Mouse (Mus musculus) MEL (cell line): ENCODE results near the gene Plek. TPM values are rescaled to one million over a fixed set of nuclear protein-coding genes. Genes with fewer than 3 reads are reported as not detected.

Experiments used
- DNase-seq: peaks from one replicate; pipeline ENCODE4 v3.0.0; 2011; ENCODE audit warnings: low read depth, low spot score
- H3K27ac ChIP-seq: 2 replicates; pipeline ENCODE4 v1.5.1; 2012; ENCODE audit warnings: low read depth, mild to moderate bottlenecking, control low read depth, low read length, moderate library complexity; ENCODE audit not compliant: control insufficient read depth
- H3K27me3 ChIP-seq, 2 experiments: fragments of 150-350 bp in 1 of 2; sonication (generic) in 1 of 2; 2 replicates each; pipeline ENCODE4 v1.6.1; 2012; ENCODE audit warnings: low read length in 2 of 2, mild to moderate bottlenecking in 2 of 2, improper control_type of control experiment in 1 of 2, moderate library complexity in 1 of 2; ENCODE audit not compliant: insufficient read depth in 2 of 2, control insufficient read depth in 1 of 2
- H3K36me3 ChIP-seq, 2 experiments: 2 replicates each; pipeline ENCODE4 v1.6.1; 2012 to 2014; ENCODE audit warnings: low read length in 2 of 2, improper control_type of control experiment in 1 of 2, inconsistent platforms in 1 of 2, mild to moderate bottlenecking in 1 of 2; ENCODE audit not compliant: insufficient read depth in 2 of 2, control insufficient read depth in 1 of 2
- H3K4me1 ChIP-seq, 2 experiments: fragments of 150-350 bp in 1 of 2; sonication (generic) in 1 of 2; 2 replicates each; pipeline ENCODE4 v1.6.1; 2012; ENCODE audit warnings: low read length in 2 of 2, improper control_type of control experiment in 1 of 2, mild to moderate bottlenecking in 1 of 2; ENCODE audit not compliant: insufficient read depth in 2 of 2, control insufficient read depth in 1 of 2
- H3K4me3 ChIP-seq, 2 experiments: fragments of 150-350 bp in 1 of 2; sonication (generic) in 1 of 2; 2 replicates each; pipeline ENCODE4 v1.5.1; 2012; ENCODE audit warnings: low read depth in 2 of 2, low read length in 2 of 2, mild to moderate bottlenecking in 2 of 2, moderate library complexity in 2 of 2, control low read depth in 1 of 2, improper control_type of control experiment in 1 of 2; ENCODE audit not compliant: control insufficient read depth in 1 of 2, insufficient read depth in 1 of 2
- H3K79me2 ChIP-seq: 2 replicates; pipeline ENCODE4 v1.6.1; 2012; ENCODE audit warnings: mild to moderate bottlenecking, low read length, moderate library complexity; ENCODE audit not compliant: control insufficient read depth, poor library complexity, insufficient read depth
- H3K9ac ChIP-seq: 2 replicates; pipeline ENCODE4 v1.6.1; 2012; ENCODE audit warnings: low read depth, mild to moderate bottlenecking, control low read depth, low read length, moderate library complexity; ENCODE audit not compliant: control insufficient read depth, poor library complexity, severe bottlenecking
- H3K9me3 ChIP-seq: fragments of 150-350 bp; sonication (generic); replicated peaks from 2 replicates; pipeline ENCODE4 v1.6.1; 2012; ENCODE audit warnings: mild to moderate bottlenecking, low read length, improper control_type of control experiment, moderate library complexity; ENCODE audit not compliant: insufficient read depth
- CHD1 ChIP-seq: IDR thresholded peaks from 2 replicates; pipeline ENCODE4 v1.6.1; 2012; ENCODE audit warnings: low read depth, mild to moderate bottlenecking, inconsistent platforms, low read length, improper control_type of control experiment
- CHD2 ChIP-seq: IDR thresholded peaks from 2 replicates; pipeline ENCODE4 v1.6.1; 2011; ENCODE audit warnings: low read length, improper control_type of control experiment
- ETS1 ChIP-seq: IDR thresholded peaks from 2 replicates; pipeline ENCODE4 v1.6.1; 2012; ENCODE audit warnings: low read depth, mild to moderate bottlenecking, inconsistent platforms, low read length, improper control_type of control experiment, moderate library complexity
- KAT2A ChIP-seq: conservative IDR thresholded peaks from 2 replicates; pipeline ENCODE4 v1.6.1; 2012; ENCODE audit warnings: low read depth, low read length, improper control_type of control experiment, inconsistent platforms
- MAX ChIP-seq: IDR thresholded peaks from 2 replicates; pipeline ENCODE4 v1.6.1; 2011; ENCODE audit warnings: low read length, improper control_type of control experiment
- MAZ ChIP-seq: IDR thresholded peaks from 2 replicates; pipeline ENCODE4 v1.6.1; 2012; ENCODE audit warnings: low read depth, mild to moderate bottlenecking, inconsistent platforms, low read length, improper control_type of control experiment
- MEF2A ChIP-seq: IDR thresholded peaks from 2 replicates; pipeline ENCODE4 v1.6.1; 2014; ENCODE audit warnings: low read depth, mild to moderate bottlenecking, inconsistent platforms, low read length, improper control_type of control experiment; ENCODE audit not compliant: poor library complexity, insufficient replicate concordance, severe bottlenecking; ENCODE audit errors: extremely low read depth
- MYC ChIP-seq: IDR thresholded peaks from 2 replicates; pipeline ENCODE4 v1.6.1; 2011; ENCODE audit warnings: low read depth, mild to moderate bottlenecking, low read length, improper control_type of control experiment, moderate library complexity
- POLR2A ChIP-seq, 2 experiments: IDR thresholded peaks; 2 replicates each; pipeline ENCODE4 v1.6.1; 2011 to 2012; ENCODE audit warnings: low read length in 2 of 2, mild to moderate bottlenecking in 2 of 2, control low read depth in 1 of 2, improper control_type of control experiment in 1 of 2, low read depth in 1 of 2, moderate library complexity in 1 of 2; ENCODE audit not compliant: control insufficient read depth in 1 of 2, insufficient read depth in 1 of 2, poor library complexity in 1 of 2
- POLR2AphosphoS2 ChIP-seq: IDR thresholded peaks from 2 replicates; pipeline ENCODE4 v1.6.1; 2011; ENCODE audit warnings: low read length, improper control_type of control experiment
- RAD21 ChIP-seq: IDR thresholded peaks from 2 replicates; pipeline ENCODE4 v1.6.1; 2011; ENCODE audit warnings: mild to moderate bottlenecking, low read depth, low read length, improper control_type of control experiment
- SIN3A ChIP-seq: IDR thresholded peaks from 2 replicates; pipeline ENCODE4 v1.6.1; 2012; ENCODE audit warnings: low read length, improper control_type of control experiment, inconsistent platforms
- TAL1 ChIP-seq: IDR thresholded peaks from 2 replicates; pipeline ENCODE4 v1.6.1; 2012; ENCODE audit warnings: mild to moderate bottlenecking, inconsistent platforms, low read length, moderate library complexity, mixed read lengths
- TBP ChIP-seq: IDR thresholded peaks from 2 replicates; pipeline ENCODE4 v1.8.0; 2011; ENCODE audit warnings: low read depth, low read length, improper control_type of control experiment
- UBTF ChIP-seq: IDR thresholded peaks from 2 replicates; pipeline ENCODE4 v1.6.1; 2012; ENCODE audit warnings: low read depth, mild to moderate bottlenecking, inconsistent platforms, low read length, improper control_type of control experiment, moderate library complexity, borderline replicate concordance; ENCODE audit not compliant: insufficient read depth
- USF2 ChIP-seq, 2 experiments: IDR thresholded peaks; 2 replicates each; pipeline ENCODE4 v1.6.1; 2011 to 2012; ENCODE audit warnings: improper control_type of control experiment in 2 of 2, low read length in 2 of 2, borderline replicate concordance in 1 of 2, inconsistent platforms in 1 of 2, low read depth in 1 of 2, mild to moderate bottlenecking in 1 of 2; ENCODE audit not compliant: insufficient read depth in 1 of 2
- ZC3H11A ChIP-seq: IDR thresholded peaks from 2 replicates; pipeline ENCODE4 v1.6.1; 2012; ENCODE audit warnings: low read depth, mild to moderate bottlenecking, inconsistent platforms, low read length, improper control_type of control experiment
- polyA plus RNA-seq, 2 experiments: library from polyadenylated mRNA; stranded (reverse) in 1 of 2; unstranded in 1 of 2; fragments of >175 nt in 1 of 2; fragments of >200 nt in 1 of 2; gene quantifications; 2 replicates each; pipeline versions ENCODE4 v1.2.1 to v1.2.4; 2012; ENCODE audit warnings: low replicate concordance in 2 of 2, low read depth in 1 of 2; ENCODE audit not compliant: insufficient read length in 2 of 2, insufficient read depth in 1 of 2, missing spikeins in 1 of 2
- total RNA-seq: library from RNA; depleted of rRNA; stranded (reverse); fragments of 300-350 nt; gene quantifications from 2 replicates; pipeline ENCODE4 v1.2.3, GENCODE M21; 2012

The Plek gene
- total and polyA plus RNA-seq, 3 experiments: 51.5 to 357 (median 76.7) TPM

DNA sequence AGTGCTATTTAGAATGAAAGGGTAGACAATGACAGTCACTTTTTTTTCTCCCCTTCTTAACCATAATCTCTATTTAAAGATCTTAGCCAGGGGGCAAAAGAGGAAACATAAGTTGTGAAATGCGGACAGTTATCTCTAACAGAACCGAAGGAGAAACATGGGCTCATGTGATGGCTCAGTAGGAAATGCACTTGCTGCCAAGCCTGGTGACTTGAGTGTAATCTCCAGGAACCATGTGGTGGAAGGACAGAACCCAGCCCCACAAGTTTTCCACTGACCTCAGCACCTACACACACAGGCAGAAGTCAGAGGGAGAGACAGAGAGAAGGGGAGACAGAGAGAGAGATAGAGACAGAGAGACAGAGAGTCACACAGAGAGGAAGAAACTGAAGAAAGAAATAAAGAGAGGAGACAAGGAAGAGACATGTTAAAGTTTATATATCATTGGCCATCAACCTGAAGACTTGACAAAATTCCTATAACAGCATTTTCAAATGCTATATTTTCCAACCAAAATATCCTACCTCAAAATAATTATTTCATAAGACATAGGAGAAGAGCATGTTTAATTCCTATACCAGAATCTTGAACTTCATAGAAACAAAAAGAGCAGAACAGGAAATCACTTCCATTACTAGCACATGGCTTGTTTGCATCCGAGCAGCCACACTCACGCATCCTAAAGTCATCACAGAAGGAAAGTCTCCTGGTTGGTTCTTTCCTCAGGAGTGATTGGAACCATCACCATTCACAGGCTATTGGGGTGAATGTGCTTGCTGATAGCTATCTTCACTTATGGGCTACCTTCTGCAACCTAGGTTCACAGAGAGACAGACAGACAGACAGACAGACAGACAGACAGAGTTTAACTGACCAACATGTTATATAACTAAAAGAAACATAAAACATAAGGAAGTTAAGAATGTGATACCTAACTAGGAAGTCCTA is 47.0 kb downstream of the Plek start (continued):
- no peak for TF ChIP-seq USF2 (IDR thresholded peaks at IDR 0.05; ENCODE audit: borderline replicate concordance in 1 of 2, insufficient read depth in 1 of 2, low read depth in 1 of 2, low read length in 2 of 2)
- peak; percentile 97 for TF ChIP-seq MAZ
- peak; percentile 94 for TF ChIP-seq CHD1
- TF ChIP-seq UBTF: no peak
- TF ChIP-seq TBP: peak; percentile 74
- TF ChIP-seq KAT2A: no peak; the same call in none of the 2 replicates
- TF ChIP-seq POLR2AphosphoS2: peak; percentile 61; the same call in 1 of the 2 replicates
- peak in 1 of 2 experiments; percentile 72; a peak in 2 of 4 replicates for TF ChIP-seq POLR2A (IDR thresholded peaks at IDR 0.05; ENCODE audit: control insufficient read depth in 1 of 2, insufficient read depth in 1 of 2, low read depth in 1 of 2, low read length in 2 of 2, poor library complexity in 1 of 2)
- TF ChIP-seq MAX: peak; percentile 93
- peak; percentile 64 for TF ChIP-seq CHD2
- TF ChIP-seq SIN3A: peak; percentile 99
- TF ChIP-seq RAD21: no peak

GRCm38 (mm10) chr11:17003757-17004156 is 48.4 kb downstream of the Plek start:
- Histone ChIP-seq H3K36me3 (peaks cover 5 to 58% of the 10 kb centered on the region in 2 experiments), H3K27ac (peak overlapping the region; percentile 100), H3K4me1 (peaks cover 38 to 46% of the 10 kb centered on the region in 2 experiments), H3K4me3 (no peak overlapping the region), H3K79me2 (peaks cover 71% of the 10 kb centered on the region), H3K9ac (peak overlapping the region; percentile 73), H3K9me3 (no peaks in the 10 kb centered on the region), H3K27me3 (no peaks in the 10 kb centered on the region)
- TF ChIP-seq ETS1 (peak; percentile 1; the same call in 1 of the 2 replicates), MAX (peak; percentile 56; the same call in 1 of the 2 replicates), MEF2A (no peak), ZC3H11A (peak; percentile 3; the same call in 1 of the 2 replicates), TAL1 (no peak), MYC (peak; percentile 84; the same call in 1 of the 2 replicates)
- peak; percentile 44 for DNase-seq
